Mouse (Mus musculus): ENCODE data around the gene Klhdc4. TPM values are rescaled to one million over a fixed set of nuclear protein-coding genes. Genes with fewer than 3 reads are reported as not detected.

Klhdc4 gene
- total RNA-seq, 2 experiments from 2014 or later = 24.2 to 31.2 TPM

GRCm38 (mm10) chr8:121761480-121761879 is 67.9 kb downstream of the Klhdc4 start:
- no peak for DNase-seq (ENCODE audit: extremely low spot score in 1 of 2, low spot score in 1 of 2)

- DNase-seq (ENCODE audit: extremely low spot score in 1 of 2, low spot score in 1 of 2) = no peak
Measured at GRCm38 (mm10) chr8:121760484-121760883, 68.9 kb downstream of the Klhdc4 start.

GRCm38 (mm10) chr8:121758470-121758869 is 70.9 kb downstream of the Klhdc4 start:
- no peak for DNase-seq (ENCODE audit: extremely low spot score in 1 of 2, low spot score in 1 of 2)

GRCm38 (mm10) chr8:121751407-121751806 is 78.0 kb downstream of the Klhdc4 start:
- DNase-seq (ENCODE audit: extremely low spot score in 1 of 2, low spot score in 1 of 2) = peak in 1 of 2 experiments; percentile 77

GRCm38 (mm10) chr8:121750512-121750911 is 78.9 kb downstream of the Klhdc4 start:
- no peak for DNase-seq (ENCODE audit: extremely low spot score in 1 of 2, low spot score in 1 of 2)

GRCm38 (mm10) chr8:121749501-121749900 is 79.9 kb downstream of the Klhdc4 start:
- no peak for DNase-seq (ENCODE audit: extremely low spot score in 1 of 2, low spot score in 1 of 2)

Other genes with a start within 250 kb of the Klhdc4 start
- gene Map1lc3b, start 239.2 kb downstream of the Klhdc4 start, total RNA-seq (2021) = 100 to 1,000 TPM; 160 to 197 TPM
- gene Zcchc14, start 176.7 kb downstream of the Klhdc4 start, total RNA-seq (2021) = 10 to 100 TPM; 79.7 to 88.2 TPM
- 100 to 1,000 TPM; 301 to 309 TPM for gene Jph3, start 99.9 kb downstream of the Klhdc4 start, total RNA-seq (2021)
- 10 to 100 TPM; 66.6 to 75.5 TPM for gene Slc7a5, start 78.1 kb upstream of the Klhdc4 start, total RNA-seq (2021)
- not detected for gene Car5a, start 115.3 kb upstream of the Klhdc4 start, total RNA-seq (2021)
- 10 to 100 TPM; 39.4 to 41.7 TPM for gene Banp, start 120.2 kb upstream of the Klhdc4 start, total RNA-seq (2021)